Mouse (Mus musculus): ENCODE data around the gene Kcnq2.

DNA sequence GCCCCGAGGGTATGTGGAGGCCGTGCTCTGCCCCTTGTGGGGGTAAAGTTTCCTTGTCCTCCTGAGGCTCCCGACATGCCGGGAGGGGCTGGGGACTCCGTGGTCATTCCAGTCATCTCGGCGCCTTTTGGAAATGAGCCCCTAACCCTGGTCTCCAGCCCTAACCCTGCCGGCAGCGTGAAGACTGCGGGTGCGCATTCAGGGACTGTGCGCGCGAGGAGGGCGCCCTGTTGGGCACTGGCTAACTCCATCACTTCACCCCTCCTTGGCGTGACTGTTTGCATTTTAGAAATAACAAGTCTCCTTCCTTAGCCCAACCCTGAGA lies 95.8 kb downstream of the Kcnq2 start:
- TF ChIP-seq CTCF (IDR thresholded peaks at IDR 0.05; ENCODE audit: control insufficient read depth, insufficient read depth, low read length) (no peak), POLR2A (IDR thresholded peaks at IDR 0.05; ENCODE audit: borderline replicate concordance, control insufficient read depth, low read depth, low read length) (no peak)

All from bone marrow, adult 2 months (tissue).